Mouse (Mus musculus) thymus, adult 2 months (tissue): ENCODE measurements around the gene Cstad. TPM values are rescaled to one million over a fixed set of nuclear protein-coding genes. Genes with fewer than 3 reads are reported as not detected.

Experiments used
- DNase-seq: peaks from one replicate; pipeline ENCODE4 v3.0.0; 2021
- H3K27ac ChIP-seq: fragments of 200-500 bp; 2 replicates; pipeline ENCODE4 v1.5.1; 2012; ENCODE audit warnings: low read length, control low read depth; ENCODE audit not compliant: control insufficient read depth, insufficient read depth
- H3K27me3 ChIP-seq: fragments of 200-500 bp; 2 replicates; pipeline ENCODE4 v1.6.1; 2012; ENCODE audit warnings: mild to moderate bottlenecking, low read length, moderate library complexity, mixed read lengths; ENCODE audit not compliant: control insufficient read depth, insufficient read depth
- H3K36me3 ChIP-seq: fragments of 200-500 bp; 2 replicates; pipeline ENCODE4 v1.6.1; 2012; ENCODE audit warnings: mild to moderate bottlenecking, low read length, moderate library complexity; ENCODE audit not compliant: control insufficient read depth, insufficient read depth
- H3K4me1 ChIP-seq: fragments of 200-500 bp; replicated peaks from 2 replicates; pipeline ENCODE4 v1.6.1; 2012; ENCODE audit warnings: low read length; ENCODE audit not compliant: control insufficient read depth, insufficient read depth
- H3K4me3 ChIP-seq: fragments of 200-500 bp; 2 replicates; pipeline ENCODE4 v1.5.1; 2012; ENCODE audit warnings: mild to moderate bottlenecking, low read length, control low read depth, moderate library complexity; ENCODE audit not compliant: control insufficient read depth, insufficient read depth
- CTCF ChIP-seq: fragments of 200-500 bp; IDR thresholded peaks from 2 replicates; pipeline ENCODE4 v1.5.1; 2012; ENCODE audit warnings: mild to moderate bottlenecking, control low read depth, low read length, moderate library complexity, borderline replicate concordance; ENCODE audit not compliant: control insufficient read depth, poor library complexity, insufficient read depth; ENCODE audit errors: extremely low read depth
- POLR2A ChIP-seq: fragments of 200-500 bp; IDR thresholded peaks from 2 replicates; pipeline ENCODE4 v1.6.1; 2012; ENCODE audit warnings: mild to moderate bottlenecking, low read length, control low read depth, moderate library complexity; ENCODE audit not compliant: control insufficient read depth, poor library complexity, insufficient read depth; ENCODE audit errors: extremely low read depth
- WGBS: fragments of 180-500 bp; shearing (Covaris S2); methylation state at CpG from one replicate; pipeline ENCODE4 v1.1.7; 2018; 5-methylcytosine and 5-hydroxymethylcytosine counted together
- polyA plus RNA-seq: library from polyadenylated mRNA; depleted of rRNA; stranded (reverse); fragments of >200 nt; gene quantifications from 2 replicates; pipeline ENCODE4 v1.2.3, GENCODE M21; 2012; rRNA removed

The Cstad gene
- polyA plus RNA-seq, 1 experiment, result 2.9 TPM

- TF ChIP-seq CTCF (no peak), POLR2A (no peak)
- 96% methylated on average over 9 of the region's 9 CpGs for WGBS
- peaks cover 43% of the 10 kb centered on the region for H3K4me1 ChIP-seq
- no peak overlapping the region for H3K27ac ChIP-seq
- no peaks in the 10 kb centered on the region for H3K27me3 ChIP-seq
- H3K36me3 ChIP-seq, result no peaks in the 10 kb centered on the region
- H3K4me3 ChIP-seq, result no peak overlapping the region
- DNase-seq, result no peak
Observed at GRCm38 (mm10) chr2:30654158-30654557, 59.3 kb downstream of the Cstad start.

GRCm38 (mm10) chr2:30654582-30654981 is 59.7 kb downstream of the Cstad start:
- H3K4me3 ChIP-seq, result no peak overlapping the region

GRCm38 (mm10) chr2:30655746-30656145 is 60.9 kb downstream of the Cstad start:
- no peak for DNase-seq
- H3K4me1 ChIP-seq, result peaks cover 59% of the 10 kb centered on the region
- H3K4me3 ChIP-seq, result no peak overlapping the region
- H3K36me3 ChIP-seq, result no peaks in the 10 kb centered on the region
- TF ChIP-seq CTCF (no peak), POLR2A (no peak)
- H3K27me3 ChIP-seq, result no peaks in the 10 kb centered on the region
- H3K27ac ChIP-seq, result no peak overlapping the region
- 50% methylated on average over 5 of the region's 5 CpGs for WGBS

More at GRCm38 (mm10) chr2:30654582-30654981, 59.7 kb downstream of the Cstad start:
- DNase-seq, result no peak
- peaks cover 47% of the 10 kb centered on the region for H3K4me1 ChIP-seq
- H3K27ac ChIP-seq, result no peak overlapping the region
- H3K27me3 ChIP-seq, result no peaks in the 10 kb centered on the region
- no peaks in the 10 kb centered on the region for H3K36me3 ChIP-seq
- 83% methylated on average over 6 of the region's 6 CpGs for WGBS
- TF ChIP-seq POLR2A (no peak), CTCF (no peak)

GRCm38 (mm10) chr2:30656711-30657555 is 62.1 kb downstream of the Cstad start:
- Histone ChIP-seq H3K27ac (no peak overlapping the region), H3K36me3 (no peaks in the 10 kb centered on the region), H3K4me1 (peaks cover 59% of the 10 kb centered on the region), H3K4me3 (no peak overlapping the region), H3K27me3 (no peaks in the 10 kb centered on the region)
- no peak for DNase-seq
- TF ChIP-seq POLR2A (no peak), CTCF (no peak)
- WGBS, result 61% methylated on average over 13 of the region's 13 CpGs

GRCm38 (mm10) chr2:30657674-30658479 is 63.0 kb downstream of the Cstad start:
- TF ChIP-seq POLR2A, result no peak
- TF ChIP-seq CTCF, result no peak
- H3K36me3 ChIP-seq, result no peaks in the 10 kb centered on the region
- H3K27me3 ChIP-seq, result no peaks in the 10 kb centered on the region
- peaks cover 57% of the 10 kb centered on the region for H3K4me1 ChIP-seq
- WGBS, result 2% methylated on average over 42 of the region's 42 CpGs
- DNase-seq, result peak; percentile 63
- H3K27ac ChIP-seq, result peak overlapping the region; percentile 51
- peak overlapping the region; percentile 44 for H3K4me3 ChIP-seq

GRCm38 (mm10) chr2:30658480-30658843 is 63.6 kb downstream of the Cstad start:
- Histone ChIP-seq H3K27me3 (no peaks in the 10 kb centered on the region), H3K27ac (peak overlapping the region; percentile 63), H3K4me3 (peak overlapping the region; percentile 54), H3K36me3 (no peaks in the 10 kb centered on the region), H3K4me1 (peaks cover 56% of the 10 kb centered on the region)
- 0% methylated on average over 45 of the region's 45 CpGs for WGBS
- no peak for TF ChIP-seq CTCF
- TF ChIP-seq POLR2A, result peak; percentile 98
- DNase-seq, result peak; percentile 100

Other genes with a start within 250 kb of the Cstad start
- gene Sh3glb2, start 235.7 kb upstream of the Cstad start, polyA plus RNA-seq, result 253 and 265 TPM in 2 replicates
- gene Miga2, start 230.8 kb upstream of the Cstad start, polyA plus RNA-seq, result 25.8 and 28.7 TPM in 2 replicates
- gene Dolpp1, start 202.8 kb upstream of the Cstad start, polyA plus RNA-seq, result 97.2 and 98.9 TPM in 2 replicates
- 93.9 and 96.4 TPM in 2 replicates for gene Crat, start 179.2 kb upstream of the Cstad start, polyA plus RNA-seq
- gene Ptpa, start 179.0 kb upstream of the Cstad start, polyA plus RNA-seq, result 180 and 227 TPM in 2 replicates
- gene Ier5l, start 120.8 kb upstream of the Cstad start, polyA plus RNA-seq, result 7.2 and 7.7 TPM in 2 replicates
- gene 1700001O22Rik, start 208.6 kb downstream of the Cstad start, polyA plus RNA-seq, result 4.0 and 5.2 TPM in 2 replicates
- gene Ntmt1, start 212.8 kb downstream of the Cstad start, polyA plus RNA-seq, result 30.5 and 33.9 TPM in 2 replicates
- 97.6 and 103 TPM in 2 replicates for gene Asb6, start 235.3 kb downstream of the Cstad start, polyA plus RNA-seq
- 2.2 and 2.5 TPM in 2 replicates for gene Prrx2, start 239.9 kb downstream of the Cstad start, polyA plus RNA-seq